Mouse (Mus musculus): ENCODE results near the gene Gm5134. TPM values are rescaled to one million over a fixed set of nuclear protein-coding genes. Genes with fewer than 3 reads are reported as not detected.

Gm5134 gene
- 1 to 10 TPM in 1 of 2 experiments, under 1 TPM in 1; 0.96 to 1.3 TPM for polyA plus RNA-seq (2017; shearing (Covaris generic))

DNA sequence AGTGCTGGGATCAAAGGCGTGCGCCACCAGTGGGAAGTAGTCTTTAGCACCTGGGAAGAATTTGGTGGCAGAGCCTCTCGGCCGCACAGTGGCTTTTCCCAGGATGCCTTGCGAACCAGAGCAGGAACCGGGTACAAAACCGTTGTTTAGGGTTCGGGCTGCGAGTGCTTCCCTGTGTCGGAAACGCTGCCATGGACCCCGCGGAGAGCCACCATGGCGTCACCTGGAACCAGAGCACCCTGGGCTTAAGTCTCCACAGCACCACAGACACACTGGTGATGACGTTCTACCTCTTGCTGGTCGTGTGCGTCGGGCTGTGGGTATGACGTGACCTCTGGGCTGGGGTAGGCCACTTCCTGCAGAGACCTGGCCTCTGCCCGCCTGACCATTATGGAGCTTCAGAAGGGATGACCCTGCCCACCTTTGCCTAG, at the start of gene Gm5134:
TSS of gene Gm5134 (plus strand) at position 134 of the 431 bp plus-strand sequence.

DNA sequence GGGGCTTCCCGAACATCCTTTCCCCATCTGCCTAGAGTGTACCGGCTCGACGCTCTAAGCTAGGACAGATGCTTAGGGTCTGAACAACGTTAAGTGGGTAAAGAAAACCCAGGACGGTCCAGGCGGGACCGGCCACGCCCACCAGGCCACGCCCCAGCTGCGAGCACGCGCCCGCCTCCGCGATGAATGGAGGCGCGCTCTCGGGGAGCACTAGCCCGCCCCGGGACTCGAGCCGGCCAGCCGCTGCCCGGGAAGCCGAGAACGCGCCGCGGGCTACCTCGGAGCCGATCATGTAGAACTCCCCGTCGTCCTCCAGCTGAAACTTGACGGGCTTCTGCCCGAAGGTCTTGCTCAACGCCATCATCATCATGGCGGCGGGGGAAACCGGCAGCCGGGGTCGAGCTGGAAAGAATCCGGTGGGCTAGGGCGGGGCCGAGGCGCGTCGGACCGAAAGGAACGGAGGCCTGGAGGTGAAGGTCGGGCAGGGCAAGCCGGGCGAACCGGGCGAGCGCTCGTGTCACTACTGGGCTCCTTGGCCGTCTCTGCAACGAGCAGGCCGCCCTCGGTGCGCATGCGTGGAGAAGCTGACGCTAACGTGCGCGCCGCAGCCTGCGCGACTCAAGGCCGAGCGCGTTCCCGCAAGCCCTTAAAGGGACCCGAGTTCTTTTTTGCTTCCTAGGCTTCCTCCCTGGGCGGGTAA, 33.1 kb upstream of the Gm5134 start, which contains the start of gene Smarcb1:
TSS of gene Smarcb1 (minus strand) at position 592 of the 700 bp plus-strand sequence.

DNA sequence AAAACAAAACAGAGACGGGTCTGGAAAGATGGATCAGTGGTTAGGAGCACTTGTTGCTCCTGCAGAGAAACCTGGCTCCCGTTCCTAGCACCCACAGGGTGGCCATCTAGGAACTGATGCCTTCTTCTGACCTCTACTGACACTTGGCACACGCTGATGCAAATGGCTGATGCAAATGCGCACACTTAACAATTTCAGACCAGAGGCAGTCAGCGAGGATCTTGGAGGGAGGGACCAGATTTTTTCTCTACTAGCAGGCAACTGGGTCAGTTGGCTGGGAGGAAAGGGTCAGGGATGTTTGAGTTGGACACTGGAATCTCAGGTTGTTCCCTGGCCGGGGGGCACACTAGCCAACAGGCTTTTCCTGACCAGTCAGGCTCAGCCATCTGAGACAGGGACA, 21.4 kb upstream of the Gm5134 start, which contains the start of gene Chchd10:
TSS of gene Chchd10 (plus strand) at position 240 of the 400 bp plus-strand sequence.

DNA sequence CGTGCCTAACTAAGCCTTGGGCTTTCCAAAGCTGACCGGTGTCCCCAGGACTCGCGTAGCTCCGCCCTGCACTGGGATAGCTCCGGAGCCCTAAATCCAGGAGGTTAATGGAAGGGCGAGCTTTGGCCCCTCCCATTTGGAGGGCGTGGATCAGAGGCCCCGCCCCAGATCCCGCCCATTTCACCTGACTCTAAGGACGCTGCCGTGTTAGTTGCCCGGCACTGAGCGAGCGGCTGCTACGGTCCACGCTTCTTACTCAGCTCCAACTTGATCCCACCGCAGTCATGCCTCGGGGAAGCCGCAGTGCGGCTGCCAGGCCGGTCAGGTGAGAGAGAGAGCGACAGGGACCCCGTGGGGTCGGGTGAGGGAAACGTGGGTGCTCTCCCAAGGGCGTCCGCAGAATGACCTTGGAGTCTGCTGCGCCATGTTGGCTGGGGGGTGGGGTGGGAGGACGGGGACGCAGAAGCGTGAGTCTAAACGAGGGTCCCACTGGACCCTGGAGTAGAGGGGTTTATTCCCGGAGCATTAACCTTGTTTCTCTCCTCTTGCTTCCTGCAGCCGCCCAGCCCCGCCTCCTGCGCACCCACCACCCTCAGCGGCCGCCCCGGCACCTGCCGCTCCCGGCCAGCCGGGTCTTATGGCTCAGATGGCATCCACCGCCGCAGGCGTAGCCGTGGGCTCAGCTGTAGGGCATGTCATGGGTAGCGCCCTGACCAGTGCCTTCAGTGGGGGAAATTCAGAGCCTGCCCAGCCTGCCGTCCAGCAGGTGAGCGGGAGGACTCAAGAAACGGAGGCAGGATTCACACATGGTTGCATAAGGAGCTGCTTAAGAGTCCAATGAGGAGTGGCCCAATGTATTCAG, 18.4 kb upstream of the Gm5134 start, which contains the start of gene Mmp11:
TSS of gene Mmp11 (minus strand) at position 817 of the 862 bp plus-strand sequence.

DNA sequence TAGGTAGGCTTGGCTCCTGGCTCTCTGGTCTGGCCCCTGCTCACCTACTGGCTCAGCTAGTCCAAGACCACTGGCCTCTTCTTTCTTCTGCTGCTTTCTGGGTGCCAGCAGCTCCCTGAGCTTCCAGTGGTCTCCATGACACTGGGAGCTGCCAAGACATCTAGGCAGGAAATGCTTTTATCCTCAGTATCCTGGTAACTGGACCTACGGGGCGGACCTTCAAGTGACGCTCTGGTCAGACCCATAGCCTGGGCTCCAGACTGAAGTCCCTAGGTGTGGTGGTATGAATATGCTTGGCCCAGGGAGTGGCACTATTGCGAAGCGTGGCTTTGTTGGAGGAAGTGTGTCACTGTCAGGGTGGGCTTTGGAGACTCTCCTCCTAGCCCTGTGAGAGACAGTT, 13.8 kb upstream of the Gm5134 start, which contains the start of gene Gm867:
TSS of gene Gm867 (minus strand) at position 153 of the 400 bp plus-strand sequence.

DNA sequence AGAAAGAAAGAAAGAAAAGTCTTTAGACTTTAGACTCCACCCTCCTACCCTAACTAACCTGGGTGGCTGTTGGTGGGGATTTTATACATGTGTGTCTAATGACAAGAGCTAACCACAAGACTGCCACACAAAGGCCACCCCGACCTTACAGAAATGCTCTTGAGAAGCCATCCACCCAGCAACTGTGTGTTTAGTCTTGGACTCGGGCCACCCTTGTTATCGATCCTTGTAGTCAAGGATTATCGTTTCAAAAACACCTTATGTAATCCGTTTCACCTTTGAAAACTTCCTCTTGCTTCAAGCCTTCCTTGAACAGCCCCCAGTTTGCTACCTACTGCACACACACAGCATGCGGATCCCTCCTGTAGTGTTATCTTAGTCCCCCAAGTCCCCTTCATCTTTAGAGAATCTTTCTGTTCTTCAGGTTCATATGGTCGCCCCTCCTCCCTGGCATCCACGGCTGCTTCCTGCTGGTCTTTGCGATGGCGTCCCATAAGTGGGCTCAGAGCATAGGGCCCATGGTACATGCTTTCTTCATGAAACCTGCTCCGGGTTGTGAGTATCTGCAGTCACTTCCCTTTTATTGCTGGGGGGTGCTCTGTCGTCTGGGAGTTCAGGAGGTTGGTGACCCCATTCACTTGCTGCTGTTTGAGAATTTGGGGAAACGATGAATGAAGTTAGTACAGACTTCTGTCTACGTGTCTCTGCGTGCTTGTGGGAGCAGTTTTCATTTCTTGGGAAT, 11.4 kb upstream of the Gm5134 start, which contains the start of gene Vpreb3:
TSS of gene Vpreb3 (plus strand) at position 322 of the 742 bp plus-strand sequence.

DNA sequence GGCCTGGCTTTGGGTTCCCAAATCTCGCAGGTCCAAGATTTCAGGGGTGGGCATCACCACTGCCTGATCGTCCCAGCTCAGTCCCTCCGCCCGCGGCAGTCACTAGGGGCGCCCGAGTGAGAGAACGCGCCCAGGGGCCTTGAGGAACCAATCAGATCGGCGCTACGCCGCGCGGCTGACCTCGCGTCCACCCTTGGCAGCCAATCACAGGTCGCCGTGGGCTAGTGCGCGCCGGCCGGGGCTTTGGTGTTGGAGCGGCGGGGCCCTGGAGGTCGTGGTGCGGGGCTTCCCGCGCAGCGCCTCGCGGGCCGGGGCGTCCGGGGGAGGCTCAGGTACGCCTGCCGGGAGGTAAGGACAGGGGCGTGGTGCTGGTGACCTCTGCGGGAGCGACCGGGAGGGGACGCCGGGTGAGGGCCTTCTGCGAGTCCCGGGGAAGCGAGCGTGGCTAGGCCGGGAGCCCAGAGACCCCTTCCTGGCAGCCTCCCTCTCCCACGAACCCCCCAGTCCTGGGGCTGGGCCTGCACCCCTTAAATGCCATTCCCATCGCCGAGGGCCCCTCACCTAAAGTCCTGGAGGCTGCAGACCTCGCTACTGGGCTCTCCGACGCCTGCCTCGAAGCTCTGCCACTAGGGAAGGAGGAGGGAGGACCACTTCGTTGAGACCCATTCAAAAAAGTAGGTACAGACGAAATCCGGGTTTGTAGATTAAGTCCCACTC, 78.2 kb downstream of the Gm5134 start, which contains the start of gene Zfp280b:
TSS of gene Zfp280b (plus strand) at position 249 of the 717 bp plus-strand sequence.

Other genes with a start within 250 kb of the Gm5134 start
- gene Cabin1, start 190.2 kb upstream of the Gm5134 start, polyA plus RNA-seq (2017; shearing (Covaris generic)), result 10 to 100 TPM; 47.2 to 65.3 TPM
- 10 to 100 TPM; 42.9 to 61.3 TPM for gene Ddt, start 181.1 kb upstream of the Gm5134 start, polyA plus RNA-seq (2017; shearing (Covaris generic))
- not detected for gene Gm20441, start 173.6 kb upstream of the Gm5134 start, polyA plus RNA-seq (2017; shearing (Covaris generic))
- gene Gstt3, start 173.1 kb upstream of the Gm5134 start, polyA plus RNA-seq (2017; shearing (Covaris generic)), result 10 to 100 TPM; 10.3 to 11.1 TPM
- gene Gstt1, start 155.9 kb upstream of the Gm5134 start, polyA plus RNA-seq (2017; shearing (Covaris generic)), result 1 to 10 TPM in 1 of 2 experiments, under 1 TPM in 1; 0.55 to 1.1 TPM
- gene Gstt4, start 132.0 kb upstream of the Gm5134 start, polyA plus RNA-seq (2017; shearing (Covaris generic)), result not detected
- gene Gstt2, start 117.1 kb upstream of the Gm5134 start, polyA plus RNA-seq (2017; shearing (Covaris generic)), result 10 to 100 TPM; 43.6 to 48.6 TPM
- 100 to 1,000 TPM; 429 to 460 TPM for gene Mif, start 94.3 kb upstream of the Gm5134 start, polyA plus RNA-seq (2017; shearing (Covaris generic))
- gene Derl3, start 61.1 kb upstream of the Gm5134 start, polyA plus RNA-seq (2017; shearing (Covaris generic)), result 1 to 10 TPM; 2.4 to 5.9 TPM
- 10 to 100 TPM; 89.6 to 97.4 TPM for gene Smarcb1, start 32.9 kb upstream of the Gm5134 start, polyA plus RNA-seq (2017; shearing (Covaris generic))
- 100 to 1,000 TPM in 1 of 2 experiments, 10 to 100 TPM in 1; 47.4 to 109 TPM for gene Chchd10, start 21.4 kb upstream of the Gm5134 start, polyA plus RNA-seq (2017; shearing (Covaris generic))
- 10 to 100 TPM in 1 of 2 experiments, 1 to 10 TPM in 1; 6.4 to 10.9 TPM for gene Mmp11, start 18.0 kb upstream of the Gm5134 start, polyA plus RNA-seq (2017; shearing (Covaris generic))
- under 1 TPM in 1 of 2 experiments, not detected in 1; 0.40 TPM for gene Gm867, start 13.8 kb upstream of the Gm5134 start, polyA plus RNA-seq (2017; shearing (Covaris generic))
- 1 to 10 TPM in 1 of 2 experiments, under 1 TPM in 1; 0.87 to 2.4 TPM for gene Vpreb3, start 11.5 kb upstream of the Gm5134 start, polyA plus RNA-seq (2017; shearing (Covaris generic))
- 10 to 100 TPM; 39.6 to 43.5 TPM for gene Zfp280b, start 78.1 kb downstream of the Gm5134 start, polyA plus RNA-seq (2017; shearing (Covaris generic))
- under 1 TPM; 0.11 to 0.66 TPM for gene Slc5a4b, start 156.4 kb downstream of the Gm5134 start, polyA plus RNA-seq (2017; shearing (Covaris generic))
- not detected for gene Slc5a4a, start 192.9 kb downstream of the Gm5134 start, polyA plus RNA-seq (2017; shearing (Covaris generic))